In the genomic region with DNA sequence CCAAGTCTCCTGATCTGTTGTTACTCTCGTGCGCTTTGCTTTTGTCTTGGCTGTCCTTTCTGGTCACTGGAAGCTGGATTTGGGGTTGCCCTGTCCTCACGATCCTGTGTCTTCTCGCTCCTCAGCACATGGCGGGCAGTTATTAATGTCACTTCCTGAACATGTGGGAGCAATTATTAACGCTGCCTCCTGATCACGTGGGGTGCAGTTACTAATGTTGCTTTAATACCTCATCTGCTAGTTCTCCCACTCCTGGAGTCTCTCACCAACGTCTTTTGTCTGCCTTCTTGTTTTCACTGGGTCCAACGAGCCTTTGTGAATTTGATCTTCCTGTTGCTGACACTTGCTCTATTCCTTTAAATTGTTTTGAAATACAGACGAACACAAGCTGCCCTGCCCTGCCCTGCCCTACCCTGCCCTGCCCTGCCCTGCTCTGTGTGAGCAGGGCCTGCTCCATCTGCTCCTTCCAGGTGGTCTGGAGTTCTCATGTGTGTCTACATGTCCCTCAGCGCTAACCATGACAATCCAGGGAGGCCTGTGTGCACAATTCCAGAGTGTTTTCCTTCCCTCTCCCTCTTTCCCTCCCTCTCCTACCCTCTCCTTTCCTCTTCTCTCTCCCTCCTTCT, we compare ENCODE assay signal across 9 mouse cellular contexts. TPM values are rescaled to one million over a fixed set of nuclear protein-coding genes. Genes with fewer than 3 reads are reported as not detected.
DNase-seq lines count a peak whose midpoint lies in the region; ATAC-seq and TF ChIP-seq lines count a peak whose summit lies in the region.
"Had no signal": no experiment of that assay in that cellular context is flagged by ENCODE, and none has a peak within 500 bp of the region (broad histone marks: within the 10 kb centered on the region; RNA-seq: fewer than 3 reads in every experiment).

No protein-coding gene starts in this region.

- H3K4me1 ChIP-seq in hindbrain, embryonic 16.5 days (ENCODE audit: control insufficient read depth, insufficient read depth, low read depth, low read length) = peaks cover 14% of the 10 kb centered on the region
- H3K4me1 ChIP-seq in limb, embryonic 12.5 days (replicated peaks) = peaks cover 28% of the 10 kb centered on the region
- 0 out of 2 replicates have a peak, but pooled peaks cover 2% of the 10 kb centered on the region for H3K4me1 ChIP-seq in stomach, postnatal 0 days (replicated peaks; ENCODE audit: control insufficient read depth, insufficient read depth)

- no peak for TF ChIP-seq CTCF in stomach, postnatal 0 days (IDR thresholded peaks at IDR 0.05; ENCODE audit: low read depth)

- DNase-seq in retina, embryonic 14.5 days (ENCODE audit: low spot score) = peak; percentile 38
- DNase-seq in retina, postnatal 1 day = no peak
- DNase-seq in stomach, postnatal 0 days (ENCODE audit: low spot score) = no peak
- DNase-seq in cerebellum, postnatal 4 days (ENCODE audit: low spot score in 2 of 2) = no peak
- DNase-seq in spleen, postnatal 14 days (ENCODE audit: low spot score in 2 of 2) = no peak
- no peak for DNase-seq in thymus, postnatal 36 days
- DNase-seq: cerebellum, postnatal 36 days had no signal

- WGBS in hindbrain, embryonic 16.5 days = 38% methylated on average over 11 of the region's 11 CpGs
- WGBS in limb, embryonic 12.5 days = 8% methylated on average over 11 of the region's 11 CpGs
- WGBS in stomach, postnatal 0 days = 24% methylated on average over 11 of the region's 11 CpGs

- H3K27me3 ChIP-seq in hindbrain, embryonic 16.5 days (replicated peaks; ENCODE audit: control insufficient read depth, insufficient read depth, low read length) = no peaks in the 10 kb centered on the region
- no peaks in the 10 kb centered on the region for H3K27me3 ChIP-seq in limb, embryonic 12.5 days
- H3K27me3 ChIP-seq in stomach, postnatal 0 days (ENCODE audit: control insufficient read depth, insufficient read depth, low read length) = no peaks in the 10 kb centered on the region

- no peaks in the 10 kb centered on the region for H3K36me3 ChIP-seq in hindbrain, embryonic 16.5 days (ENCODE audit: control insufficient read depth, insufficient read depth, low read length)
- H3K36me3 ChIP-seq in limb, embryonic 12.5 days = no peaks in the 10 kb centered on the region
- no peaks in the 10 kb centered on the region for H3K36me3 ChIP-seq in stomach, postnatal 0 days (ENCODE audit: control insufficient read depth, insufficient read depth, low read length)

- H3K9ac ChIP-seq in hindbrain, embryonic 16.5 days (ENCODE audit: low read depth, low read length) = no peak overlapping the region
- no peak overlapping the region; the same call in 1 of the 2 replicates for H3K9ac ChIP-seq in limb, embryonic 12.5 days (replicated peaks)
- no peak overlapping the region for H3K9ac ChIP-seq in stomach, postnatal 0 days (ENCODE audit: low read length)

- peak overlapping the region; percentile 20 for H3K27ac ChIP-seq in hindbrain, embryonic 16.5 days (ENCODE audit: low read depth, low read length)
- peak overlapping the region; percentile 96 for H3K27ac ChIP-seq in limb, embryonic 12.5 days
- no peak overlapping the region for H3K27ac ChIP-seq in stomach, postnatal 0 days (replicated peaks)

- H3K4me3 ChIP-seq in hindbrain, embryonic 16.5 days (ENCODE audit: low read length) = no peak overlapping the region
- H3K4me3 ChIP-seq in limb, embryonic 12.5 days (replicated peaks) = no peak overlapping the region
- H3K4me3 ChIP-seq in stomach, postnatal 0 days (ENCODE audit: low read depth, low read length) = no peak overlapping the region

- no peak overlapping the region for H3K4me2 ChIP-seq in hindbrain, embryonic 16.5 days (ENCODE audit: low read length)
- peak overlapping the region; percentile 42 for H3K4me2 ChIP-seq in limb, embryonic 12.5 days
- no peak overlapping the region for H3K4me2 ChIP-seq in stomach, postnatal 0 days (replicated peaks; ENCODE audit: low read depth)

- no peaks in the 10 kb centered on the region for H3K9me3 ChIP-seq in hindbrain, embryonic 16.5 days (ENCODE audit: control insufficient read depth, low read length)
- no peaks in the 10 kb centered on the region for H3K9me3 ChIP-seq in limb, embryonic 12.5 days
- no peaks in the 10 kb centered on the region for H3K9me3 ChIP-seq in stomach, postnatal 0 days (ENCODE audit: control insufficient read depth, low read length)

- no peak for TF ChIP-seq EP300 in stomach, postnatal 0 days (optimal IDR thresholded peaks at IDR 0.05)

- 0 out of 2 replicates have a peak, but pooled peaks have one; percentile 48 for ATAC-seq in hindbrain, embryonic 16.5 days
- peak; percentile 71 for ATAC-seq in limb, embryonic 12.5 days (ENCODE audit: insufficient number of reproducible peaks, insufficient read depth, low FRiP score, low TSS enrichment, low read depth)
- ATAC-seq in stomach, postnatal 0 days (ENCODE audit: low FRiP score, low TSS enrichment) = peak; percentile 51; the same call in 1 of the 2 replicates

RNA-seq across cellular contexts. Expression of a gene that starts 16.2 kb away (rescaled TPM):
- 19.9 and 23.5 TPM in 2 replicates for polyA plus RNA-seq in hindbrain, embryonic 16.5 days (2015; fragmentation: Nextera tagmentation; extraction: Ambion mirVana)
- polyA plus RNA-seq in limb, embryonic 12.5 days (2016; fragmentation: Nextera tagmentation; extraction: Ambion mirVana) = 69.0 and 81.6 TPM in 2 replicates
- polyA plus RNA-seq in stomach, postnatal 0 days (2015; fragmentation: Nextera tagmentation; extraction: Ambion mirVana) = 27.1 and 31.1 TPM in 2 replicates

RNA-seq across cellular contexts. Expression of a gene that starts 52.3 kb away (rescaled TPM):
- polyA plus RNA-seq in hindbrain, embryonic 16.5 days (2015; fragmentation: Nextera tagmentation; extraction: Ambion mirVana) = 1.6 and 2.0 TPM in 2 replicates
- 1.2 and 1.3 TPM in 2 replicates for polyA plus RNA-seq in limb, embryonic 12.5 days (2016; fragmentation: Nextera tagmentation; extraction: Ambion mirVana)
- 0.56 and 0.57 TPM in 2 replicates for polyA plus RNA-seq in stomach, postnatal 0 days (2015; fragmentation: Nextera tagmentation; extraction: Ambion mirVana)
